Mouse (Mus musculus): Measurements from ENCODE around the gene Rbl1. TPM values are rescaled to one million over a fixed set of nuclear protein-coding genes. Genes with fewer than 3 reads are reported as not detected.
A peak's percentile ranks its signal among the peaks of the same experiment; 100 is the strongest.
"Not testable (repeated sequence)": the region's sequence is repeated elsewhere in the genome, so short reads cannot be mapped to it uniquely, and the experiment has no call there.

Rbl1 gene
- polyA plus RNA-seq, 1 experiment from 2014 or later = 9.1 TPM

DNA sequence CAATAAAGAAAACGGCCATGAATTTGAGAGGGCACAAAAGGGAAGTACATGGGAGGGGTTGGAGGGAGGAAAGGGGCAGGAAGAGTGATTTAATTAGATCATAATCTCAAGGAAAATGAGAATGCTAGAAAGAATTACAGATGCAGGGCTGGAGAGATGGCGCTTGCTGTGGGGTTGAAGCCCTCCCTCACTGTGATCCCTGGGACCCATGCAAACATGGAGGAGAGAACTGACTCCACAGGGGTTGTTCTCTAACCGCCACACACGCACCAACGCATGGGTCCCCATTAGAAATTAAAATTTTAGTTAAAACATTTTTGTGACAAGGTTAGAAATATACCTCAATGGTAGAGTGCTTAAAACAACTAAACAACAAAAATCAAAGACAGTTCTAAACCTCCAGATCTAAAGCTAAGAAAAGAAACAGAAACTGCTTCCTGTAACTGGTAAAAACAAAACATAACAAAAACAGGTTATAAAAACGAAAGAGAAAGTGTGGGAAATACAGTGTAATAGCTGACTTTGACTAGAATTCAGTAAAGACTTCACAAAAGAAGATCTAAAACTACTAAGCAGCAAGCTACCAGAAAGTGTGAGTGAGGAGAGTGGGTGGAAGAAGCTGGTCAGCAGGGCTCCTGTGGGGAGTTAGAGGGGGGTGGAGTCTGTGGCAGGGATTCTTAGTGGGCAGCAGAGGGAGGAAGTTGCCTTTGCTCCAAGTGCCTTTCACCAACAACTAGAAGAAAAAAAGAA lies 3.1 kb downstream of the Rbl1 start:
- Histone ChIP-seq H3K9ac (ENCODE audit: low read length) (no peak overlapping the region), H3K4me1 (replicated peaks; ENCODE audit: control insufficient read depth, insufficient read depth) (no peaks in the 10 kb centered on the region), H3K4me2 (replicated peaks; ENCODE audit: low read depth) (no peak overlapping the region), H3K27me3 (ENCODE audit: control insufficient read depth, insufficient read depth, low read length) (no peaks in the 10 kb centered on the region), H3K9me3 (ENCODE audit: control insufficient read depth, low read length) (no peaks in the 10 kb centered on the region), H3K27ac (replicated peaks) (0 out of 2 replicates have a peak overlapping the region, but pooled peaks have one; percentile 30), H3K4me3 (ENCODE audit: low read depth, low read length) (no peak overlapping the region), H3K36me3 (ENCODE audit: control insufficient read depth, insufficient read depth, low read length) (0 out of 2 replicates have a peak, but pooled peaks cover 6% of the 10 kb centered on the region)
- DNase-seq (ENCODE audit: low spot score) = peak; percentile 31
- TF ChIP-seq EP300 (optimal IDR thresholded peaks at IDR 0.05) (no peak), CTCF (IDR thresholded peaks at IDR 0.05; ENCODE audit: low read depth) (0 out of 2 replicates have a peak, but pooled peaks have one; percentile 5)
- ATAC-seq (ENCODE audit: low FRiP score, low TSS enrichment) = no peak
- 85% methylated on average over 6 of the region's 6 CpGs for WGBS

DNA sequence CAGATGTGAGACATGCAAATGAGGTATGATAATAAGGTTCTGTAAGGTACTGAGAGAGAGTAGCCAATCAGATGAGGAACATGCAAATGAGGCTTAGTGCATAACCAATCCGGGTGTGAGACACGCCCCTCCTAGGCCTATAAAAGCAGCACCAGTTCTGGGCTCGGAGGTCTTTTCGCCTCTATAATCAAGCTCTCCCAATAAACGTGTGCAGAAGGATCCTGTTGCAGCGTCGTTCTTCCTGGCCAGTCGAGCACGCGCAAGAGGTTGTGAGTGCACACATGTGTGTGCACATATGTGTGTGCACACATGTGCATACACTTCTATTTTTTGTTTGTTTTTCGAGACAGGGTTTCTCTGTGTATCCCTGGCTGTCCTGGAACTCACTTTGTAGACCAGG lies 5.9 kb downstream of the Rbl1 start:
- ATAC-seq (ENCODE audit: low FRiP score, low TSS enrichment); H3K27ac ChIP-seq (replicated peaks); H3K9me3 ChIP-seq (ENCODE audit: control insufficient read depth, low read length); DNase-seq (ENCODE audit: low spot score); H3K4me1 ChIP-seq (replicated peaks; ENCODE audit: control insufficient read depth, insufficient read depth); H3K9ac ChIP-seq (ENCODE audit: low read length); H3K4me3 ChIP-seq (ENCODE audit: low read depth, low read length); H3K4me2 ChIP-seq (replicated peaks; ENCODE audit: low read depth); H3K27me3 ChIP-seq (ENCODE audit: control insufficient read depth, insufficient read depth, low read length): not testable (repeated sequence)
- 98% methylated on average over 10 of the region's 11 CpGs for WGBS
- peaks cover 12% of the 10 kb centered on the region for H3K36me3 ChIP-seq (ENCODE audit: control insufficient read depth, insufficient read depth, low read length)

DNA sequence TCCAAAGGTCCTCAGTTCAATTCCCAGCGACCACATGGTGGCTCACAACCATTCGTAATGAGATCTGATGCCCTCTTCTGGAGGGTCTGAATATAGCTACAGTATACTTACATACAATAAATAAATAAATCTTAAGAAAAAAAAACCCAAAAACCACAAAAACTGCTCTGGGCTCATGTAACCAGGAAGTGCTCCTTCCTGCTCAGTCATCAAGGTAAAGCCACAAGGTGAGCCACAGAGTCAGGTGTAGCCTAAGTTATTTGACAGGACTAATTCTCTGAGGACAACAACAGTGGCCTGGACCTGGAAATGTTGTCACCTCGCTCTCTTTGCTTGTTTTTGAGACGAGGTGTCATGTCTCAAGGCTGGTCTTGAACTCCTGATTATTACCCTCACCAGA lies 13.7 kb downstream of the Rbl1 start:
- H3K4me3 ChIP-seq (ENCODE audit: low read depth, low read length) = no peak overlapping the region
- H3K9me3 ChIP-seq (ENCODE audit: control insufficient read depth, low read length) = no peaks in the 10 kb centered on the region
- H3K36me3 ChIP-seq (ENCODE audit: control insufficient read depth, insufficient read depth, low read length) = peaks cover 18% of the 10 kb centered on the region
- H3K9ac ChIP-seq (ENCODE audit: low read length) = no peak overlapping the region
- H3K27me3 ChIP-seq (ENCODE audit: control insufficient read depth, insufficient read depth, low read length) = no peaks in the 10 kb centered on the region
- H3K27ac ChIP-seq (replicated peaks) = no peak overlapping the region
- TF ChIP-seq EP300 (optimal IDR thresholded peaks at IDR 0.05) (no peak), CTCF (IDR thresholded peaks at IDR 0.05; ENCODE audit: low read depth) (no peak)
- DNase-seq (ENCODE audit: low spot score) = no peak
- 92% methylated on average over 4 of the region's 4 CpGs for WGBS
- no peaks in the 10 kb centered on the region for H3K4me1 ChIP-seq (replicated peaks; ENCODE audit: control insufficient read depth, insufficient read depth)
- no peak overlapping the region for H3K4me2 ChIP-seq (replicated peaks; ENCODE audit: low read depth)
- no peak for ATAC-seq (ENCODE audit: low FRiP score, low TSS enrichment)

DNA sequence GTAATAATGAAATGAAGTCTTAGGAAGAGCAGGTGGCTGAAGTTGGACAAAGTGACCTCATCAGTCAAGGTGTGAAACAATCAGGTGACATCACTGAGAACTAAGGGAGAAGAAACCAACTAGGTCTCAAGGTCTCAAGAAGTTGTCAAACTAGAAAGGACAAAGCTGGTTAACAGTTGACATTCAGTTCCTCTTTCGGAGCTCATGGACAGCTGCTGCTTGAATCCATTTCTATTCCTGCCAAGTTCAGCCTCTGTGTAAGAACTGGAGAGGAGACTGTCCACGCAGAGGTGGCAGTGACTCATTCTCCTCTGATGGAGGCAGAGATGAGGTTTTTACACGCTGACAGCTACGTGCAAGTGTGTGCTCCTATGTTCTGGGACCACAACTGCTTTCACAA lies 17.1 kb downstream of the Rbl1 start:
- H3K4me1 ChIP-seq (replicated peaks; ENCODE audit: control insufficient read depth, insufficient read depth) = no peaks in the 10 kb centered on the region
- ATAC-seq (ENCODE audit: low FRiP score, low TSS enrichment) (no peak), DNase-seq (ENCODE audit: low spot score) (no peak)
- no peak overlapping the region for H3K9ac ChIP-seq (ENCODE audit: low read length)
- H3K27me3 ChIP-seq (ENCODE audit: control insufficient read depth, insufficient read depth, low read length) = no peaks in the 10 kb centered on the region
- no peak overlapping the region for H3K4me2 ChIP-seq (replicated peaks; ENCODE audit: low read depth)
- TF ChIP-seq CTCF (IDR thresholded peaks at IDR 0.05; ENCODE audit: low read depth) (no peak), EP300 (optimal IDR thresholded peaks at IDR 0.05) (no peak)
- no peak overlapping the region for H3K27ac ChIP-seq (replicated peaks)
- H3K4me3 ChIP-seq (ENCODE audit: low read depth, low read length) = no peak overlapping the region
- peaks cover 8% of the 10 kb centered on the region for H3K36me3 ChIP-seq (ENCODE audit: control insufficient read depth, insufficient read depth, low read length)
- H3K9me3 ChIP-seq (ENCODE audit: control insufficient read depth, low read length) = no peaks in the 10 kb centered on the region
- WGBS = 80% methylated on average over 4 of the region's 4 CpGs

DNA sequence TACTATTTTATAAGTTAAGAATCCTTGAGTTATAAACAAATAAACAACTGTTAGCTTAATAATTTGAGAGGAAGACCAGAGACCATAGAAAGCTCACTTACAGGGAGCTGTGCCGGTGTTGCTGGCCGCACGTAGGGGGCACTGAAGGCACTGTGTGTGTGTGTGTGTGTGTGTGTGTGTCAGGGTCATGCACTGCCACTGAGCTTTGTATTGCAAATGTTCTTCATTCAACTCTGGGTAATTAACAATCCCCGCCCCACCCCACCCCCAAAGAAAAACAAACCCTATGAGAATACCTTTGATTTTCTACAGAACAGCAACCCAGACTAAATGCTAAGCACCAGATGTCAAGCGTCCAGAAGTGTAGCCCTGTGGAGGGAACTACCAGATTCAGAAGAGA lies 17.8 kb downstream of the Rbl1 start:
- H3K9me3 ChIP-seq (ENCODE audit: control insufficient read depth, low read length) = no peaks in the 10 kb centered on the region
- WGBS = 54% methylated on average over 5 of the region's 5 CpGs
- TF ChIP-seq CTCF (IDR thresholded peaks at IDR 0.05; ENCODE audit: low read depth) (no peak), EP300 (optimal IDR thresholded peaks at IDR 0.05) (no peak)
- no peak overlapping the region for H3K4me2 ChIP-seq (replicated peaks; ENCODE audit: low read depth)
- H3K4me1 ChIP-seq (replicated peaks; ENCODE audit: control insufficient read depth, insufficient read depth) = no peaks in the 10 kb centered on the region
- H3K4me3 ChIP-seq (ENCODE audit: low read depth, low read length) = no peak overlapping the region
- DNase-seq (ENCODE audit: low spot score) (no peak), ATAC-seq (ENCODE audit: low FRiP score, low TSS enrichment) (no peak)
- H3K27me3 ChIP-seq (ENCODE audit: control insufficient read depth, insufficient read depth, low read length) = no peaks in the 10 kb centered on the region
- H3K9ac ChIP-seq (ENCODE audit: low read length) = no peak overlapping the region
- no peak overlapping the region for H3K27ac ChIP-seq (replicated peaks)
- H3K36me3 ChIP-seq (ENCODE audit: control insufficient read depth, insufficient read depth, low read length) = peaks cover 8% of the 10 kb centered on the region

DNA sequence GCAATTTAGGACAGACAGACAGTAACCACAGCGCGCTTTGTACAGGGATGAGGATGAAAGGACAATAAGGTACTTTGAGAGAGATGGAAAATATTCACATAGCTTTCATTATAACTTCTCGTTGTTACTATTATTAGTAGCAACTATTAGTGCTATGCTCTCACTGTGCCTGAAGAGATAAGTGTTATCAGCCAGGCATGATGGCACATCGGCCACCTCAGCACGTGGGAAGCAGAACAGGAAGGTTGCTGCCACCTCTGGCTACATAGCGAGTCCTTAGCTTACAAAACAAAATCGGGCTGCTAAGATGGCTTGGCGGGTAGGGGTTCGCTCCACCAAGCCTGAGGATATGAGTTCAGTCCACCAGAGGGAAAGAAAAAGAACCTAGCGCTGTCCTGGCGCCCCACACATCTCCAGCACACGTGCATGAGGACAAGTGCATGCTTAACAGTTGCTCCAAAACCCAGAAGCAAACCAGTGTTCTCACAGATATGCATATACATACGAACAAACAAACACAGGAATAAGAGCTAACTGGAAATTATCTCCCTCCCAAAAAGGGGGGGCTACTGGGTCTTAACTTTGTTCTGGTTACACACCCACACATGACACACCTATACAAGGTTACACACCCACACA lies 19.2 kb downstream of the Rbl1 start:
- no peak for DNase-seq (ENCODE audit: low spot score)
- Histone ChIP-seq H3K27ac (replicated peaks) (no peak overlapping the region), H3K9me3 (ENCODE audit: control insufficient read depth, low read length) (no peaks in the 10 kb centered on the region), H3K4me3 (ENCODE audit: low read depth, low read length) (no peak overlapping the region), H3K4me2 (replicated peaks; ENCODE audit: low read depth) (no peak overlapping the region), H3K9ac (ENCODE audit: low read length) (no peak overlapping the region), H3K36me3 (ENCODE audit: control insufficient read depth, insufficient read depth, low read length) (peaks cover 3% of the 10 kb centered on the region; the same call in 1 of the 2 replicates), H3K27me3 (ENCODE audit: control insufficient read depth, insufficient read depth, low read length) (no peaks in the 10 kb centered on the region), H3K4me1 (replicated peaks; ENCODE audit: control insufficient read depth, insufficient read depth) (no peaks in the 10 kb centered on the region)
- ATAC-seq (ENCODE audit: low FRiP score, low TSS enrichment) = no peak
- WGBS = 86% methylated on average over 13 of the region's 13 CpGs
- no peak for TF ChIP-seq EP300 (optimal IDR thresholded peaks at IDR 0.05)
- TF ChIP-seq CTCF (IDR thresholded peaks at IDR 0.05; ENCODE audit: low read depth) = no peak

Measured in stomach, postnatal 0 days (tissue).